Mouse (Mus musculus): ENCODE data around the gene Cavin1. TPM values are rescaled to one million over a fixed set of nuclear protein-coding genes. Genes with fewer than 3 reads are reported as not detected.
"Not testable (repeated sequence)": the region's sequence is repeated elsewhere in the genome, so short reads cannot be mapped to it uniquely, and the experiment has no call there.

The Cavin1 gene
- polyA plus RNA-seq, 1 experiment = 284 TPM

- H3K4me2 ChIP-seq (ENCODE audit: low read depth) = peak overlapping the region; percentile 89
- H3K4me3 ChIP-seq = peak overlapping the region; percentile 83
Measured at GRCm38 (mm10) chr11:101008206-101009045, 37.7 kb upstream of the Cavin1 start.

DNA sequence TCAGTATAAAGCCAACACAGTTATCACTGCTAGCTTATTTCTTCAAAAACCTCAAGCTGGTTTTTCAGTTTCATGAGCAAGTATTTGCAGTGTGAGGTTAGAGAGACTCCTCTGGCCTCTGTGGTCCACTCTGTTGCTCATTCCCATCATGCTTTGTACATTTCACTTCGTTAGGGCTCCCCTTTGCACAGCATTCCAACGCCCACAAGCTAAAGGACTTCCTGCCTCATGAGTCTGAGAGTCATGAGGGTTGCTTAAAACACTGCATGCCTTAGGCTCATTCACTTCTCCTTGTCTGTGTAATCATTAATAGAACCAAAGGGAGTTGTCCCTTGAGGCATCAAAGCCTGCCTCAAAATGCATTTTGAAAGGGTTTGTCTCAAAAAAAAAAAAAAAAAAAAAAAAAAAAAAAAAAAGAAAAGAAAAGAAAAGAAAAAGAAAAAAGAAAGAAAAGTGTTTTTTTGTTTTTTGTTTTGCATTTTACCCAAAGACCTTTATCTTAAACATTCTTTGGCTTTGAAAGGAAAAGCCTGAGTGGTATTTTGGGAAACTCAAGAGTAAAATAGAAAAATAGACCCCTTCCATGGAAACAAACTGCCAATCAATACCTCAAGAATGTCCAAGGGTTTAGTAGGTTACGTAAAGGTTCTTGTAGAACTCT lies 32.5 kb upstream of the Cavin1 start:
- no peak for TF ChIP-seq USF1 (IDR thresholded peaks at IDR 0.05; ENCODE audit: low read depth)
- TF ChIP-seq CEBPB (IDR thresholded peaks at IDR 0.05; ENCODE audit: insufficient read depth, poor library complexity, severe bottlenecking) = no peak
- TF ChIP-seq MYOG (IDR thresholded peaks at IDR 0.05; ENCODE audit: control insufficient read depth in 1 of 3, insufficient read depth in 1 of 3, insufficient read length in 2 of 3, low read depth in 2 of 3) = no peak
- no peak for TF ChIP-seq MAX (IDR thresholded peaks at IDR 0.05; ENCODE audit: low read depth)
- no peaks in the 10 kb centered on the region for H3K27me3 ChIP-seq (ENCODE audit: control insufficient read depth, insufficient read depth, insufficient read length)
- no peaks in the 10 kb centered on the region for H3K79me2 ChIP-seq (ENCODE audit: control insufficient read depth, insufficient read depth)
- H3ac ChIP-seq (ENCODE audit: control insufficient read depth, insufficient read length) = no peak overlapping the region
- peak overlapping the region; percentile 19 for H3K4me2 ChIP-seq (ENCODE audit: low read depth)
- no peak overlapping the region for H3K4me3 ChIP-seq
- H3K36me3 ChIP-seq (ENCODE audit: control insufficient read depth, insufficient read depth) = no peaks in the 10 kb centered on the region

More at GRCm38 (mm10) chr11:101008206-101009045, 37.7 kb upstream of the Cavin1 start:
- TF ChIP-seq REST (IDR thresholded peaks at IDR 0.05; ENCODE audit: insufficient read depth, insufficient read length) (no peak), CEBPB (IDR thresholded peaks at IDR 0.05; ENCODE audit: insufficient read depth, poor library complexity, severe bottlenecking) (peak; percentile 86; the same call in 1 of the 2 replicates), MYOG (IDR thresholded peaks at IDR 0.05; ENCODE audit: control insufficient read depth in 1 of 3, insufficient read depth in 1 of 3, insufficient read length in 2 of 3, low read depth in 2 of 3) (no peak)
- H3K27me3 ChIP-seq (ENCODE audit: control insufficient read depth, insufficient read depth, insufficient read length) = no peaks in the 10 kb centered on the region
- H3ac ChIP-seq (ENCODE audit: control insufficient read depth, insufficient read length) = no peak overlapping the region
- no peaks in the 10 kb centered on the region for H3K36me3 ChIP-seq (ENCODE audit: control insufficient read depth, insufficient read depth)
- H3K79me2 ChIP-seq (ENCODE audit: control insufficient read depth, insufficient read depth) = peaks cover 11% of the 10 kb centered on the region

DNA sequence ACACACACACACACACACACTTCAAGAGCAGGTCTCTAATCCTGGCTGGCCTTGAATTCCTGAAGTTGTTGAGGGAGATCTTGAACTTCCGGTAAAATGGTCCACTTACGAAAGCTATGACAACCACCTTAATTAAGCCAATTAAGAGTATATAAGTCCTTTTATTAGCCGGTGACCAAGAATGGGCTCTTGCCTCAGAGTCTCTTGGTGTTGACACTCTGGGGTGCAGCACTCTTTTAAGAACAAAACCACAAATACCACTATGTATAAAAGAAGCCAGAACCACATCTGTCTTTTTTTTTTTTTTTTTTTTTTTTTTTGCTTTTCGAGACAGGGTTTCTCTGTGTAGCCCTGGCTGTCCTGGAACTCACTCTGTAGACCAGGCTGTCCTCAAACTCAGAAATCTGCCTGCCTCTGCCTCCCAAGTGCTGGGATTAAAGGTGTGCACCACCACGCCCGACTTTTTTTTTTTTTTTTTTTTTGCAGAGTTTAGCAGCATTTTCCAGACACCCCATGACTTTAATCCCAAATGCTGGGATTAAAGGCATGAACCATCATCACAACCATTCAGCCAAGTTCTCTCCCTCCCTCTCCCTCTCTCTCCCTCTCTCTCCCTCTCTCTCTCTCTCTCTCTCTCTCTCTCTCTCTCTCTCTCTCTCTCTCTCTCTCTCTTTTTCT lies 31.3 kb upstream of the Cavin1 start:
- H3K27me3 ChIP-seq (ENCODE audit: control insufficient read depth, insufficient read depth, insufficient read length); H3K79me2 ChIP-seq (ENCODE audit: control insufficient read depth, insufficient read depth); H3K4me3 ChIP-seq; H3K36me3 ChIP-seq (ENCODE audit: control insufficient read depth, insufficient read depth); H3ac ChIP-seq (ENCODE audit: control insufficient read depth, insufficient read length): not testable (repeated sequence)
- H3K4me2 ChIP-seq (ENCODE audit: low read depth) = peak overlapping the region; percentile 27
- peak; percentile 54; the same call in 1 of the 2 replicates for TF ChIP-seq CEBPB (IDR thresholded peaks at IDR 0.05; ENCODE audit: insufficient read depth, poor library complexity, severe bottlenecking)

DNA sequence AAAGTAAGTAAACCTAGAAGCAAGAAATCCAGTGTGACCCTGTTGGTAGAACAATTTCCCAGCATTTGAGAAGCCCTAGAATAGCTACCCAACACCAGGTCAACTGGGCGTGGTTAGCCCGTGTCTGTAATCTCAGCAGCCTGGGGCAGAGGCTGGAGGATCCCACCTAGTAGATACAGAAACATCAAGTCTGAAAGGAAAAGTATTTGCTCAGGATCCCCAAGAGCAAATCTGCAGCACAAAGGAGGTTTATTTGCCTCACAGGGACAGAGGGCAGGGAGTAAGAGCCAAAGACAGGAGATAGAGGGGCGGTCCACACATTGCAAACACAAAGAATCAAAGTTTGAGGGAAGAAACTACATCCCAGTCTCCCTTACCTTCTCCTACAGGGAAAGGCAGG lies 28.6 kb upstream of the Cavin1 start:
- Histone ChIP-seq H3ac (ENCODE audit: control insufficient read depth, insufficient read length) (no peak overlapping the region), H3K27me3 (ENCODE audit: control insufficient read depth, insufficient read depth, insufficient read length) (no peaks in the 10 kb centered on the region), H3K36me3 (ENCODE audit: control insufficient read depth, insufficient read depth) (no peaks in the 10 kb centered on the region), H3K4me2 (ENCODE audit: low read depth) (no peak overlapping the region), H3K4me3 (no peak overlapping the region), H3K79me2 (ENCODE audit: control insufficient read depth, insufficient read depth) (no peaks in the 10 kb centered on the region)
- TF ChIP-seq POLR2AphosphoS2 (IDR thresholded peaks at IDR 0.05; ENCODE audit: insufficient read length, low read depth) (no peak), MYOG (IDR thresholded peaks at IDR 0.05; ENCODE audit: control insufficient read depth in 1 of 3, insufficient read depth in 1 of 3, insufficient read length in 2 of 3, low read depth in 2 of 3) (no peak), CEBPB (IDR thresholded peaks at IDR 0.05; ENCODE audit: insufficient read depth, poor library complexity, severe bottlenecking) (no peak), POLR2A (IDR thresholded peaks at IDR 0.05; ENCODE audit: insufficient read length, low read depth) (no peak), USF1 (IDR thresholded peaks at IDR 0.05; ENCODE audit: low read depth) (no peak), REST (IDR thresholded peaks at IDR 0.05; ENCODE audit: insufficient read depth, insufficient read length) (no peak), MAX (IDR thresholded peaks at IDR 0.05; ENCODE audit: low read depth) (no peak), TCF3 (IDR thresholded peaks at IDR 0.05; ENCODE audit: insufficient read length, low read depth) (no peak), E2F4 (IDR thresholded peaks at IDR 0.05; ENCODE audit: insufficient read depth) (no peak), SRF (IDR thresholded peaks at IDR 0.05; ENCODE audit: control insufficient read depth, insufficient read length, low read depth) (no peak), MYOD1 (IDR thresholded peaks at IDR 0.05; ENCODE audit: control insufficient read depth in 1 of 3, insufficient read length in 2 of 3, low read depth in 2 of 3) (no peak), TCF12 (IDR thresholded peaks at IDR 0.05; ENCODE audit: insufficient read depth, poor library complexity, severe bottlenecking) (no peak)

DNA sequence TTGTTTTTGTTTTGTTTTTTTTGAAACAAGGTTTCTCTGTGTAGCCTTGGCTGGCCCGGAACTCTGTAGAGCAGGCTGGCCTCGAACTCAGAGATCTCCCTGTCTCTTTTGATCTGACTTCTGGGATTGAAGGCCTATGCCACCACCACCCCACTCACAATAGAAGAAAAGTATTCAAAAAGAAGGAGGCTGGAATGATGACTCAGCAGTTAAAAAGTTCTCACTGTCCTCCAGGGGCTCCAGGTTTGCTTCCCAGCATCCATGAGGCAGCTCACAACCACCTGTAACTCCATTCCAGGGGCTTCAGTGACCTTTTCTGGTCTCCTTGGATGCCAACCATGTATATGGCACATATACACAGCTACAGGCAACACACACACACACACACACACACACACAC lies 28.1 kb upstream of the Cavin1 start:
- no peaks in the 10 kb centered on the region for H3K27me3 ChIP-seq (ENCODE audit: control insufficient read depth, insufficient read depth, insufficient read length)
- TF ChIP-seq SRF (IDR thresholded peaks at IDR 0.05; ENCODE audit: control insufficient read depth, insufficient read length, low read depth) = no peak
- TF ChIP-seq REST (IDR thresholded peaks at IDR 0.05; ENCODE audit: insufficient read depth, insufficient read length) = no peak
- no peak for TF ChIP-seq E2F4 (IDR thresholded peaks at IDR 0.05; ENCODE audit: insufficient read depth)
- TF ChIP-seq TCF12 (IDR thresholded peaks at IDR 0.05; ENCODE audit: insufficient read depth, poor library complexity, severe bottlenecking) = no peak
- no peak for TF ChIP-seq MYOD1 (IDR thresholded peaks at IDR 0.05; ENCODE audit: control insufficient read depth in 1 of 3, insufficient read length in 2 of 3, low read depth in 2 of 3)
- TF ChIP-seq MYOG (IDR thresholded peaks at IDR 0.05; ENCODE audit: control insufficient read depth in 1 of 3, insufficient read depth in 1 of 3, insufficient read length in 2 of 3, low read depth in 2 of 3) = no peak
- H3K36me3 ChIP-seq (ENCODE audit: control insufficient read depth, insufficient read depth) = no peaks in the 10 kb centered on the region

More for the DNA sequence above, 28.1 kb upstream of the Cavin1 start:
- Histone ChIP-seq H3ac (ENCODE audit: control insufficient read depth, insufficient read length) (no peak overlapping the region), H3K4me3 (no peak overlapping the region), H3K79me2 (ENCODE audit: control insufficient read depth, insufficient read depth) (no peaks in the 10 kb centered on the region), H3K4me2 (ENCODE audit: low read depth) (no peak overlapping the region)

Data from myocyte (in vitro differentiated cells).